Mouse (Mus musculus): ENCODE data around the gene Gm10959. TPM values are rescaled to one million over a fixed set of nuclear protein-coding genes. Genes with fewer than 3 reads are reported as not detected.

Gm10959 gene
- total and polyA plus RNA-seq, 3 experiments = not detected

- H3K4me3 ChIP-seq (ENCODE audit: control insufficient read depth in 1 of 2, insufficient read depth in 1 of 2, low read depth in 2 of 2, low read length in 2 of 2) = no peak overlapping the region
- no peaks in the 10 kb centered on the region for H3K9me3 ChIP-seq (replicated peaks; ENCODE audit: insufficient read depth, low read length)
- H3K79me2 ChIP-seq (ENCODE audit: control insufficient read depth, insufficient read depth, low read length, poor library complexity) = no peaks in the 10 kb centered on the region
- TF ChIP-seq USF1 (IDR thresholded peaks at IDR 0.05; ENCODE audit: low read depth, low read length) = no peak
- no peak for TF ChIP-seq ZC3H11A (IDR thresholded peaks at IDR 0.05; ENCODE audit: low read depth, low read length)
- TF ChIP-seq ETS1 (IDR thresholded peaks at IDR 0.05; ENCODE audit: low read depth, low read length) = no peak
- TF ChIP-seq POLR2A (IDR thresholded peaks at IDR 0.05; ENCODE audit: control insufficient read depth in 1 of 2, insufficient read depth in 1 of 2, low read depth in 1 of 2, low read length in 2 of 2, poor library complexity in 1 of 2) = no peak
- no peak for TF ChIP-seq GATA1 (IDR thresholded peaks at IDR 0.05; ENCODE audit: low read depth, low read length)
- TF ChIP-seq TCF12 (IDR thresholded peaks at IDR 0.05; ENCODE audit: low read depth, low read length) = no peak
- TF ChIP-seq KAT2A (conservative IDR thresholded peaks at IDR 0.05; ENCODE audit: low read depth, low read length) = no peak
- no peak for TF ChIP-seq RCOR1 (IDR thresholded peaks at IDR 0.05; ENCODE audit: low read depth, low read length)
- TF ChIP-seq ZNF384 (IDR thresholded peaks at IDR 0.05; ENCODE audit: low read depth, low read length) = no peak
- no peak for TF ChIP-seq CHD2 (IDR thresholded peaks at IDR 0.05; ENCODE audit: low read length)
- TF ChIP-seq HCFC1 (IDR thresholded peaks at IDR 0.05; ENCODE audit: low read depth, low read length) = no peak
- no peaks in the 10 kb centered on the region for H3K4me1 ChIP-seq (ENCODE audit: control insufficient read depth in 1 of 2, insufficient read depth in 2 of 2, low read length in 2 of 2)
- no peak overlapping the region for H3K9ac ChIP-seq (ENCODE audit: control insufficient read depth, low read depth, low read length, poor library complexity, severe bottlenecking)
- no peak for DNase-seq (ENCODE audit: low read depth, low spot score)
- H3K27me3 ChIP-seq (ENCODE audit: control insufficient read depth in 1 of 2, insufficient read depth in 2 of 2, low read length in 2 of 2) = no peaks in the 10 kb centered on the region
- no peaks in the 10 kb centered on the region for H3K36me3 ChIP-seq (ENCODE audit: control insufficient read depth in 1 of 2, insufficient read depth in 2 of 2, low read length in 2 of 2)
- H3K27ac ChIP-seq (ENCODE audit: control insufficient read depth, low read depth, low read length) = no peak overlapping the region
Measured at GRCm38 (mm10) chr3:122868270-122868669, 50.9 kb downstream of the Gm10959 start.

- Histone ChIP-seq H3K79me2 (ENCODE audit: control insufficient read depth, insufficient read depth, low read length, poor library complexity) (no peaks in the 10 kb centered on the region), H3K27ac (ENCODE audit: control insufficient read depth, low read depth, low read length) (no peak overlapping the region), H3K36me3 (ENCODE audit: control insufficient read depth in 1 of 2, insufficient read depth in 2 of 2, low read length in 2 of 2) (no peaks in the 10 kb centered on the region), H3K4me1 (ENCODE audit: control insufficient read depth in 1 of 2, insufficient read depth in 2 of 2, low read length in 2 of 2) (no peaks in the 10 kb centered on the region), H3K27me3 (ENCODE audit: control insufficient read depth in 1 of 2, insufficient read depth in 2 of 2, low read length in 2 of 2) (no peaks in the 10 kb centered on the region), H3K9ac (ENCODE audit: control insufficient read depth, low read depth, low read length, poor library complexity, severe bottlenecking) (no peak overlapping the region), H3K9me3 (replicated peaks; ENCODE audit: insufficient read depth, low read length) (no peaks in the 10 kb centered on the region), H3K4me3 (ENCODE audit: control insufficient read depth in 1 of 2, insufficient read depth in 1 of 2, low read depth in 2 of 2, low read length in 2 of 2) (no peak overlapping the region)
- no peak for DNase-seq (ENCODE audit: low read depth, low spot score)
- no peak for TF ChIP-seq MAZ (IDR thresholded peaks at IDR 0.05; ENCODE audit: low read depth, low read length)
- TF ChIP-seq POLR2AphosphoS2 (IDR thresholded peaks at IDR 0.05; ENCODE audit: low read length) = no peak
- no peak for TF ChIP-seq ZKSCAN1 (IDR thresholded peaks at IDR 0.05; ENCODE audit: low read depth, low read length)
- no peak for TF ChIP-seq GATA1 (IDR thresholded peaks at IDR 0.05; ENCODE audit: low read depth, low read length)
Measured at GRCm38 (mm10) chr3:122865092-122865491, 54.1 kb downstream of the Gm10959 start.

Other genes with a start within 250 kb of the Gm10959 start
- gene Pde5a, start 190.4 kb downstream of the Gm10959 start, total RNA-seq (2012; rRNA removed) = not detected in 2 replicates
- not detected for gene Pde5a, start 190.4 kb downstream of the Gm10959 start, polyA plus RNA-seq (2012; ENCODE audit: insufficient read depth in 1 of 2, insufficient read length in 2 of 2, low read depth in 1 of 2, low replicate concordance in 2 of 2, missing spikeins in 1 of 2)
- gene Fabp2, start 24.3 kb downstream of the Gm10959 start, total RNA-seq (2012; rRNA removed) = not detected in 2 replicates
- not detected for gene Fabp2, start 24.3 kb downstream of the Gm10959 start, polyA plus RNA-seq (2012; ENCODE audit: insufficient read depth in 1 of 2, insufficient read length in 2 of 2, low read depth in 1 of 2, low replicate concordance in 2 of 2, missing spikeins in 1 of 2)
- gene 1810037I17Rik, start 4.8 kb upstream of the Gm10959 start, total RNA-seq (2012; rRNA removed) = 43.2 and 47.3 TPM in 2 replicates
- gene 1810037I17Rik, start 4.8 kb upstream of the Gm10959 start, polyA plus RNA-seq (2012; ENCODE audit: insufficient read depth in 1 of 2, insufficient read length in 2 of 2, low read depth in 1 of 2, low replicate concordance in 2 of 2, missing spikeins in 1 of 2) = 10 to 100 TPM in 1 of 2 experiments, not detected in 1; 64.9 TPM
- gene Usp53, start 65.2 kb upstream of the Gm10959 start, total RNA-seq (2012; rRNA removed) = 2.0 and 2.6 TPM in 2 replicates
- 1 to 10 TPM in 1 of 2 experiments, not detected in 1; 2.7 TPM for gene Usp53, start 65.2 kb upstream of the Gm10959 start, polyA plus RNA-seq (2012; ENCODE audit: insufficient read depth in 1 of 2, insufficient read length in 2 of 2, low read depth in 1 of 2, low replicate concordance in 2 of 2, missing spikeins in 1 of 2)
- not detected in 2 replicates for gene Myoz2, start 115.7 kb upstream of the Gm10959 start, total RNA-seq (2012; rRNA removed)
- gene Myoz2, start 115.7 kb upstream of the Gm10959 start, polyA plus RNA-seq (2012; ENCODE audit: insufficient read depth in 1 of 2, insufficient read length in 2 of 2, low read depth in 1 of 2, low replicate concordance in 2 of 2, missing spikeins in 1 of 2) = not detected